Mouse (Mus musculus) cerebellum, adult 2 months (tissue): Measurements from ENCODE around the gene Armh3.

Source experiments
- CTCF ChIP-seq: fragments of 200-500 bp; IDR thresholded peaks from 2 replicates; pipeline ENCODE4 v1.5.1; 2011; ENCODE audit warnings: low read depth, mild to moderate bottlenecking, control low read depth, low read length, moderate library complexity, borderline replicate concordance; ENCODE audit not compliant: insufficient read depth
- POLR2A ChIP-seq: fragments of 200-500 bp; IDR thresholded peaks from 2 replicates; pipeline ENCODE4 v1.6.1; 2011; ENCODE audit warnings: low read length, control low read depth, borderline replicate concordance; ENCODE audit not compliant: insufficient read depth

GRCm38 (mm10) chr19:45882056-45882455, 116.2 kb downstream of the Armh3 start:
- TF ChIP-seq CTCF: no peak
- TF ChIP-seq POLR2A: no peak
